Mouse (Mus musculus) cortical plate, adult 2 months (tissue): ENCODE measurements around the gene Rab22a.

Experiments used
- CTCF ChIP-seq: fragments of 200-500 bp; IDR thresholded peaks from 2 replicates; pipeline ENCODE4 v1.5.1; 2011; ENCODE audit warnings: mild to moderate bottlenecking, control low read depth, low read length; ENCODE audit not compliant: insufficient read depth; ENCODE audit errors: extremely low read depth
- POLR2A ChIP-seq: fragments of 200-500 bp; IDR thresholded peaks from 2 replicates; pipeline ENCODE4 v1.6.1; 2011; ENCODE audit warnings: mild to moderate bottlenecking, low read length, control low read depth; ENCODE audit not compliant: insufficient read depth; ENCODE audit errors: extremely low read depth

DNA sequence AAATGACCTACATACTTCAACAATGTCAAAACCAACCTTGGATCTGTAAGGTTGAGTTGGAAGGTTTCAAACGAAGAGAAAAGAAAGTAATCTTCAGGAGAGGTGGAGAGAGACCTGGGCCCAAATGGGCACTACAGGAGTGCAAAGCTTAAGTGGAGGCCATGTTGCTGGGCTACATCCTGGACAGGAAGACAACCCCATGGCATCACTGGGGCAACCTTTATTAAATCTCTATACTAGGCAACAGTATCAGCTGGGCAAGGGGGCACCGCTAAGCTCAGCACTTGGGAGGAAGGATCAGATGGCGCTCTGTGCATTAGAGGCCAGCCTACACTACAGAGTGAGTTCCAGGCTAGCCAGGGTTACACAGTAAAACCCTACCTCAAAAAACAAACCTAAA, 33.8 kb upstream of the Rab22a start:
- TF ChIP-seq CTCF (no peak), POLR2A (no peak)
